Mouse (Mus musculus): ENCODE results near the gene St8sia2.
A peak's percentile ranks its signal among the peaks of the same experiment; 100 is the strongest.

Gene St8sia2

GRCm38 (mm10) chr7:74013601-74014175, at the start of gene St8sia2:
St8sia2 (minus strand) TSS chr7:74013690.
- DNase-seq (ENCODE audit: low read depth, low spot score), result peak; percentile 52

GRCm38 (mm10) chr7:74061076-74061475, 47.6 kb upstream of the St8sia2 start:
- DNase-seq (ENCODE audit: low read depth, low spot score), result no peak

GRCm38 (mm10) chr7:74060306-74060946, 46.9 kb upstream of the St8sia2 start:
- no peak for DNase-seq (ENCODE audit: low read depth, low spot score)

- no peak for DNase-seq (ENCODE audit: low read depth, low spot score)
These were observed 46.2 kb upstream of the St8sia2 start for GRCm38 (mm10) chr7:74059684-74060083.

- DNase-seq (ENCODE audit: low read depth, low spot score), result no peak
These were observed 42.3 kb upstream of the St8sia2 start for GRCm38 (mm10) chr7:74055753-74056152.

- DNase-seq (ENCODE audit: low read depth, low spot score), result no peak
These were observed 34.1 kb upstream of the St8sia2 start for GRCm38 (mm10) chr7:74047591-74047990.

- no peak for DNase-seq (ENCODE audit: low read depth, low spot score)
These were observed 31.9 kb upstream of the St8sia2 start for GRCm38 (mm10) chr7:74045166-74045957.

- no peak for DNase-seq (ENCODE audit: low read depth, low spot score)
These were observed 30.2 kb upstream of the St8sia2 start for GRCm38 (mm10) chr7:74043562-74044138.

- peak; percentile 70 for DNase-seq (ENCODE audit: low read depth, low spot score)
These were observed 11.5 kb upstream of the St8sia2 start for GRCm38 (mm10) chr7:74025007-74025406.

GRCm38 (mm10) chr7:74024171-74024570, 10.7 kb upstream of the St8sia2 start:
- no peak for DNase-seq (ENCODE audit: low read depth, low spot score)

- DNase-seq (ENCODE audit: low read depth, low spot score), result no peak
These were observed 9.1 kb upstream of the St8sia2 start for GRCm38 (mm10) chr7:74022571-74022970.

- no peak for DNase-seq (ENCODE audit: low read depth, low spot score)
These were observed 8.3 kb upstream of the St8sia2 start for GRCm38 (mm10) chr7:74021771-74022170.

GRCm38 (mm10) chr7:74016613-74017012, 3.1 kb upstream of the St8sia2 start:
- no peak for DNase-seq (ENCODE audit: low read depth, low spot score)

- DNase-seq (ENCODE audit: low read depth, low spot score), result no peak
These were observed 461 bp downstream of the St8sia2 start for GRCm38 (mm10) chr7:74012858-74013600.

GRCm38 (mm10) chr7:74011976-74012857, 1.3 kb downstream of the St8sia2 start:
- DNase-seq (ENCODE audit: low read depth, low spot score), result no peak

GRCm38 (mm10) chr7:74008946-74009542, 4.4 kb downstream of the St8sia2 start:
- DNase-seq (ENCODE audit: low read depth, low spot score), result no peak

- DNase-seq (ENCODE audit: low read depth, low spot score), result no peak
These were observed 6.6 kb downstream of the St8sia2 start for GRCm38 (mm10) chr7:74006775-74007371.

GRCm38 (mm10) chr7:74006364-74006763, 7.1 kb downstream of the St8sia2 start:
- no peak for DNase-seq (ENCODE audit: low read depth, low spot score)

GRCm38 (mm10) chr7:74000743-74001510, 12.6 kb downstream of the St8sia2 start:
- DNase-seq (ENCODE audit: low read depth, low spot score), result no peak

Data from retina, postnatal 7 days (tissue).